Mouse (Mus musculus): Measurements from ENCODE around the gene Nmnat2. TPM values are rescaled to one million over a fixed set of nuclear protein-coding genes. Genes with fewer than 3 reads are reported as not detected.

The Nmnat2 gene
- polyA plus RNA-seq, 1 experiment from 2014 or later = 47.7 TPM

GRCm38 (mm10) chr1:153065473-153066386, 110.9 kb downstream of the Nmnat2 start:
- H3K9ac ChIP-seq (ENCODE audit: low read length) = no peak overlapping the region
- no peak for DNase-seq (ENCODE audit: low spot score)
- no peaks in the 10 kb centered on the region for H3K27me3 ChIP-seq (ENCODE audit: control insufficient read depth, insufficient read depth, low read length)
- H3K36me3 ChIP-seq (ENCODE audit: control insufficient read depth, insufficient read depth, low read length) = no peaks in the 10 kb centered on the region
- no peak overlapping the region for H3K4me2 ChIP-seq (ENCODE audit: low read depth)
- H3K4me3 ChIP-seq (ENCODE audit: low read depth, low read length) = no peak overlapping the region
- peaks cover 8% of the 10 kb centered on the region for H3K4me1 ChIP-seq (ENCODE audit: control insufficient read depth, insufficient read depth, low read length)
- no peak overlapping the region for H3K27ac ChIP-seq (ENCODE audit: low read depth, low read length)
- ATAC-seq (ENCODE audit: insufficient read depth, low FRiP score, low TSS enrichment) = no peak
- H3K9me3 ChIP-seq (ENCODE audit: control insufficient read depth, low read length) = no peaks in the 10 kb centered on the region
- 91% methylated on average over 12 of the region's 12 CpGs for WGBS

- no peaks in the 10 kb centered on the region for H3K27me3 ChIP-seq (ENCODE audit: control insufficient read depth, insufficient read depth, low read length)
- H3K4me2 ChIP-seq (ENCODE audit: low read depth) = no peak overlapping the region
- H3K9ac ChIP-seq (ENCODE audit: low read length) = no peak overlapping the region
- ATAC-seq (ENCODE audit: insufficient read depth, low FRiP score, low TSS enrichment) (no peak), DNase-seq (ENCODE audit: low spot score) (no peak)
- peaks cover 8% of the 10 kb centered on the region for H3K4me1 ChIP-seq (ENCODE audit: control insufficient read depth, insufficient read depth, low read length)
- no peaks in the 10 kb centered on the region for H3K9me3 ChIP-seq (ENCODE audit: control insufficient read depth, low read length)
- H3K27ac ChIP-seq (ENCODE audit: low read depth, low read length) = no peak overlapping the region
- H3K36me3 ChIP-seq (ENCODE audit: control insufficient read depth, insufficient read depth, low read length) = no peaks in the 10 kb centered on the region
- 77% methylated on average over 4 of the region's 4 CpGs for WGBS
- H3K4me3 ChIP-seq (ENCODE audit: low read depth, low read length) = no peak overlapping the region
Observed at GRCm38 (mm10) chr1:153066387-153066781, 111.6 kb downstream of the Nmnat2 start.

DNA sequence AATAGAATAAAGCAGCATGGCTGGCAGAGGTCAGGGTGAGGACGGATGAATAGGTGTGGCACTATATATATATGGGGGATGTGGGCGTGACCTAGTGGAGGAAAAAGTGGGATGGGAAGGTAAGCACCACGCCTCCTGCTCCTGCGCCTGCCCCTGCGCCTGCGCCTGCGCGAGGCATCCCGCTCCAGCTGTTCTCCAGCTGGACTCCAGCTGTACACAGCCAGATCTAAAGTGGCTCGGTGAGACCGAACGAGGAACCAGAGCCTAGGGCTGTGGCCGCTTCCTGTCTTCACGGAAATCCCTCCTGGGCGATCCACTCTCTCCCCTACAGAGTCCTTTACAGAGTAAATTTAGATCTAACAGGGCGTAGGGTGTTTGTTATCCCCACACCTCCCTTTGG, 116.8 kb downstream of the Nmnat2 start:
- Histone ChIP-seq H3K36me3 (ENCODE audit: control insufficient read depth, insufficient read depth, low read length) (no peaks in the 10 kb centered on the region), H3K9me3 (ENCODE audit: control insufficient read depth, low read length) (no peaks in the 10 kb centered on the region), H3K27ac (ENCODE audit: low read depth, low read length) (no peak overlapping the region), H3K4me1 (ENCODE audit: control insufficient read depth, insufficient read depth, low read length) (peaks cover 6% of the 10 kb centered on the region; the same call in 1 of the 2 replicates), H3K27me3 (ENCODE audit: control insufficient read depth, insufficient read depth, low read length) (0 out of 2 replicates have a peak, but pooled peaks cover 2% of the 10 kb centered on the region), H3K9ac (ENCODE audit: low read length) (no peak overlapping the region), H3K4me2 (ENCODE audit: low read depth) (no peak overlapping the region), H3K4me3 (ENCODE audit: low read depth, low read length) (no peak overlapping the region)
- DNase-seq (ENCODE audit: low spot score) (no peak), ATAC-seq (ENCODE audit: insufficient read depth, low FRiP score, low TSS enrichment) (no peak)
- 48% methylated on average over 16 of the region's 16 CpGs for WGBS

DNA sequence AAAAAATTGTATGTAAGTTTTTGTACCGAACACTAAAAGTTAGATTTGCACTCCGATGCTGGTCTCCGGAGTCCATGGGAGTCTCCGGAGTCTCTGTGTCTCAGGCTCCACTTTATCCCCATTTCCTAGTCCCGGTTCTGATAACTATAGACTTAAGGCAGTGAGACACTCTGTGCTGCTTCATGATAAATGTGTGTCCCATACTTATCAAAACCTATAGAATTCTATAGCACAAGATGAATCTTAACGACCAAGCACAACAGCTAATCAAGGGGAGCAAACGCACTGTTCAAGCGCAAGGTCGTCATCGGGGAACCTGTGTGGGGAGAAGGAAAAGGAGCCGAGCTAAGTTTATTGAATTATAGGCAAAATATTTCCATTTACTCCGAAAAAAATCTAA, 117.2 kb downstream of the Nmnat2 start:
- ATAC-seq (ENCODE audit: insufficient read depth, low FRiP score, low TSS enrichment) (no peak), DNase-seq (ENCODE audit: low spot score) (no peak)
- WGBS = 40% methylated on average over 12 of the region's 12 CpGs
- Histone ChIP-seq H3K9me3 (ENCODE audit: control insufficient read depth, low read length) (no peaks in the 10 kb centered on the region), H3K9ac (ENCODE audit: low read length) (no peak overlapping the region), H3K4me1 (ENCODE audit: control insufficient read depth, insufficient read depth, low read length) (peaks cover 6% of the 10 kb centered on the region; the same call in 1 of the 2 replicates), H3K27ac (ENCODE audit: low read depth, low read length) (no peak overlapping the region), H3K36me3 (ENCODE audit: control insufficient read depth, insufficient read depth, low read length) (no peaks in the 10 kb centered on the region), H3K27me3 (ENCODE audit: control insufficient read depth, insufficient read depth, low read length) (0 out of 2 replicates have a peak, but pooled peaks cover 2% of the 10 kb centered on the region), H3K4me2 (ENCODE audit: low read depth) (no peak overlapping the region), H3K4me3 (ENCODE audit: low read depth, low read length) (no peak overlapping the region)

- no peaks in the 10 kb centered on the region for H3K9me3 ChIP-seq (ENCODE audit: control insufficient read depth, low read length)
- no peak overlapping the region for H3K4me2 ChIP-seq (ENCODE audit: low read depth)
- no peak overlapping the region for H3K4me3 ChIP-seq (ENCODE audit: low read depth, low read length)
- H3K9ac ChIP-seq (ENCODE audit: low read length) = no peak overlapping the region
- H3K27ac ChIP-seq (ENCODE audit: low read depth, low read length) = no peak overlapping the region
- peaks cover 6% of the 10 kb centered on the region; the same call in 1 of the 2 replicates for H3K4me1 ChIP-seq (ENCODE audit: control insufficient read depth, insufficient read depth, low read length)
- H3K27me3 ChIP-seq (ENCODE audit: control insufficient read depth, insufficient read depth, low read length) = 0 out of 2 replicates have a peak, but pooled peaks cover 2% of the 10 kb centered on the region
- WGBS = 42% methylated on average over 10 of the region's 10 CpGs
- DNase-seq (ENCODE audit: low spot score) (no peak), ATAC-seq (ENCODE audit: insufficient read depth, low FRiP score, low TSS enrichment) (no peak)
- H3K36me3 ChIP-seq (ENCODE audit: control insufficient read depth, insufficient read depth, low read length) = no peaks in the 10 kb centered on the region
Observed at GRCm38 (mm10) chr1:153072711-153073110, 117.9 kb downstream of the Nmnat2 start.

DNA sequence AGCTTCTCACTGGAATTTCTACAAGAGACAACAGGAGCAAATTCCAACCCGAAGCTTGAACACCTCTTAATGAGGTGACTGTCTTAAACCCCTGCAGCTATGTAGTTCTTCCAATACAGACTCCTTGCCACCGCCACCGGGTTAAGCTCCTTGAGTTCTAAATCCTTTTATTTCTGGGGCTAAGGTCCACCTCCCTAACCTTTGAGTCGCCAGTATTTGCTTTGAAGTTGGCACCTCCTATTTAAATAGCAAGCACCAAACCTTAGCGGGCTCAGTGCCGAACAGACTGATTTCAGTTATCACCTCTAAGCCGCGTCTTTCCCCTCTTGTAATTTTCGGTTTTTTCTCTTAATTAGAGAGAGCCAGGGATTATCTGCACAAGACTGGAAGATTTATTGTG, 118.6 kb downstream of the Nmnat2 start:
- H3K27ac ChIP-seq (ENCODE audit: low read depth, low read length) = no peak overlapping the region
- H3K4me2 ChIP-seq (ENCODE audit: low read depth) = no peak overlapping the region
- H3K27me3 ChIP-seq (ENCODE audit: control insufficient read depth, insufficient read depth, low read length) = 0 out of 2 replicates have a peak, but pooled peaks cover 2% of the 10 kb centered on the region
- 8% methylated on average over 9 of the region's 9 CpGs for WGBS
- H3K9me3 ChIP-seq (ENCODE audit: control insufficient read depth, low read length) = no peaks in the 10 kb centered on the region
- H3K9ac ChIP-seq (ENCODE audit: low read length) = no peak overlapping the region
- no peaks in the 10 kb centered on the region for H3K36me3 ChIP-seq (ENCODE audit: control insufficient read depth, insufficient read depth, low read length)
- H3K4me1 ChIP-seq (ENCODE audit: control insufficient read depth, insufficient read depth, low read length) = peaks cover 6% of the 10 kb centered on the region; the same call in 1 of the 2 replicates
- DNase-seq (ENCODE audit: low spot score) = no peak
- ATAC-seq (ENCODE audit: insufficient read depth, low FRiP score, low TSS enrichment) = no peak
- no peak overlapping the region for H3K4me3 ChIP-seq (ENCODE audit: low read depth, low read length)

DNA sequence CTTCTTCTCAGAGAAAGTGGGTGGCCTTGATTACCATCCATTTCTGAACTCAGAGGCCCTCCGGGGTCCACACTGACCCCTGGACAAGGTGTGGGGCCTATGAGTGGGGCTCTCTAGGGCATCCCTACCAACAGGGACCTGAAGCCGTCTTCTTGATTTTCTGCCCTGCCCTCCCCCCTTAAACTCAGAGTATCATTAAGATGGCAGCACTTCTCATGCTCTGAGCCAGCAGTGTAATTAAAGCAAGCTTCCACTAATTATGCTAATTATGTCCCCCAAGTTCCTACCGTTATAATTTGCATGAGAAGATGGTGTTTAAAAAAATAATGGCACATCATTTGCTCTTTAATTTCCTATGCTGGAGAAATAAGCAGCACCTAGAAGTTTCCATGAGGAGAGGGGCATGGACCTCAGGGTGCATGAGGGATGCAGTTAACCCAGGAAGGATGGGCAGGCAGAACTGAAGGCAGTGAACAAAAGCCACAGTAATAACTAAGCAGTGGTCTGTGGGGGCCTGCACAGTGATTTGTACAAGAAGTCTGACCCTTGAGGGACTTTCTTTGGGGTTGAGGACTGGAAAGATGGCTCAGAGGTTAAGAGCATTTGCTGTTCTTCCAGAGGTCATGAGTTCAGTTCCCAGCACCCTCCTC, 120.4 kb downstream of the Nmnat2 start:
- Histone ChIP-seq H3K4me3 (ENCODE audit: low read depth, low read length) (no peak overlapping the region), H3K27ac (ENCODE audit: low read depth, low read length) (no peak overlapping the region), H3K9ac (ENCODE audit: low read length) (no peak overlapping the region), H3K4me2 (ENCODE audit: low read depth) (no peak overlapping the region), H3K4me1 (ENCODE audit: control insufficient read depth, insufficient read depth, low read length) (peaks cover 6% of the 10 kb centered on the region; the same call in 1 of the 2 replicates), H3K27me3 (ENCODE audit: control insufficient read depth, insufficient read depth, low read length) (0 out of 2 replicates have a peak, but pooled peaks cover 2% of the 10 kb centered on the region), H3K36me3 (ENCODE audit: control insufficient read depth, insufficient read depth, low read length) (no peaks in the 10 kb centered on the region), H3K9me3 (ENCODE audit: control insufficient read depth, low read length) (no peaks in the 10 kb centered on the region)
- 71% methylated on average over 3 of the region's 3 CpGs for WGBS
- ATAC-seq (ENCODE audit: insufficient read depth, low FRiP score, low TSS enrichment) (no peak), DNase-seq (ENCODE audit: low spot score) (no peak)

DNA sequence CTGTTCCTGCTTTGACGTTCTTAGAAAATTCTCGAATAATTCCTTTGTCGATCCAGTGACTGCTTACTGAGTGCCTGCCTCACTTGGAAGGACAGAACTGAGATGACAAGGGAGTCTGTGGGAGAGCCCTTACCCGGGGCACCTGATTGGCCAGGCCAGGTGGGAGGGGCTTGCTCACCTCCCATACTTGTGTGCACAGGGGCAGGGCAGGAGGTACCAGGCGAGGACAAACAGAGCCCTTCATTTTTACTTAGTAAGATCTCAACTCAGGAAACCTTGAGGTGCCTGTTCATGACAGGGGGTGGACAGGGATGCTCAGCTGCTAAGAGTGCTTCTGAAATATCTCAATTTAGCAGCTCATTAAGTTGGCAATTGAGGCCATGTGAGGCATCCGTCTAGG, 121.2 kb downstream of the Nmnat2 start:
- no peak overlapping the region for H3K9ac ChIP-seq (ENCODE audit: low read length)
- H3K27ac ChIP-seq (ENCODE audit: low read depth, low read length) = no peak overlapping the region
- H3K36me3 ChIP-seq (ENCODE audit: control insufficient read depth, insufficient read depth, low read length) = no peaks in the 10 kb centered on the region
- no peak overlapping the region for H3K4me3 ChIP-seq (ENCODE audit: low read depth, low read length)
- H3K4me1 ChIP-seq (ENCODE audit: control insufficient read depth, insufficient read depth, low read length) = peaks cover 6% of the 10 kb centered on the region; the same call in 1 of the 2 replicates
- H3K27me3 ChIP-seq (ENCODE audit: control insufficient read depth, insufficient read depth, low read length) = 0 out of 2 replicates have a peak, but pooled peaks cover 2% of the 10 kb centered on the region
- no peak for DNase-seq (ENCODE audit: low spot score)
- no peak overlapping the region for H3K4me2 ChIP-seq (ENCODE audit: low read depth)
- 56% methylated on average over 6 of the region's 6 CpGs for WGBS
- no peaks in the 10 kb centered on the region for H3K9me3 ChIP-seq (ENCODE audit: control insufficient read depth, low read length)
- ATAC-seq (ENCODE audit: insufficient read depth, low FRiP score, low TSS enrichment) = no peak
